Mouse (Mus musculus): Measurements from ENCODE around the gene Ctla4. TPM values are rescaled to one million over a fixed set of nuclear protein-coding genes. Genes with fewer than 3 reads are reported as not detected.

The Ctla4 gene
- total and polyA plus RNA-seq, 3 experiments, result not detected

DNA sequence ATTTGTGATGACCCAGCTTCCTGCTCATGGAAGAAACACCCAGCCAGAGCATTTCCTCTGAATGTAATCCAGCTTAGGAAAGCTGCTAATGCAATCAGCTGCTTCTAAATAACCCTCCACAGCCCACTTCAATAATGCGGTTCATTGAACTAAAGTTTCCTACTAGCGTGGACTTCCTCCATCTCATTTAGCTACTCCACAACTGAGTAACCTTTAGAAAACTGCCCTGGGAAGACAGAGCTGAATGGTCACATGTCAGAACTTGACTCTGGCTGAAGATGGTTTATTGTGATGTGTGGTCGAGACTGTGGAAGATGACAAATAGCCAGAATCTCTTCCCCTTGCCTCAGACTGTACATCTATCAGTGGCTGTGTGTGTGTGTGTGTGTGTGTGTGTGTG is 12.4 kb downstream of the Ctla4 start:
- TF ChIP-seq ELF1 (IDR thresholded peaks at IDR 0.05; ENCODE audit: low read depth, low read length) (no peak), ZMIZ1 (IDR thresholded peaks at IDR 0.05; ENCODE audit: low read depth, low read length) (no peak), TAL1 (IDR thresholded peaks at IDR 0.05; ENCODE audit: low read length) (no peak), ZKSCAN1 (IDR thresholded peaks at IDR 0.05; ENCODE audit: low read depth, low read length) (no peak), RCOR1 (IDR thresholded peaks at IDR 0.05; ENCODE audit: low read depth, low read length) (no peak), ZNF384 (IDR thresholded peaks at IDR 0.05; ENCODE audit: low read depth, low read length) (no peak), SMC3 (IDR thresholded peaks at IDR 0.05; ENCODE audit: low read depth, low read length) (no peak), ETS1 (IDR thresholded peaks at IDR 0.05; ENCODE audit: low read depth, low read length) (no peak), MEF2A (IDR thresholded peaks at IDR 0.05; ENCODE audit: extremely low read depth, insufficient replicate concordance, low read depth, low read length, poor library complexity, severe bottlenecking) (no peak), MAX (IDR thresholded peaks at IDR 0.05; ENCODE audit: low read length) (no peak), TCF12 (IDR thresholded peaks at IDR 0.05; ENCODE audit: low read depth, low read length) (no peak), EP300 (IDR thresholded peaks at IDR 0.05; ENCODE audit: low read depth in 1 of 2, low read length in 2 of 2) (no peak), NELFE (IDR thresholded peaks at IDR 0.05; ENCODE audit: low read depth, low read length) (no peak), CTCF (IDR thresholded peaks at IDR 0.05 in 2 of 3, conservative IDR thresholded peaks at IDR 0.05 in 1 of 3; ENCODE audit: control insufficient read depth in 1 of 3, insufficient read depth in 1 of 3, low read depth in 2 of 3, low read length in 3 of 3, poor library complexity in 1 of 3, severe bottlenecking in 1 of 3) (no peak), JUND (IDR thresholded peaks at IDR 0.05; ENCODE audit: low read depth, low read length) (no peak), KAT2A (conservative IDR thresholded peaks at IDR 0.05; ENCODE audit: low read depth, low read length) (no peak), SIN3A (IDR thresholded peaks at IDR 0.05; ENCODE audit: low read length) (no peak), POLR2A (IDR thresholded peaks at IDR 0.05; ENCODE audit: control insufficient read depth in 1 of 2, insufficient read depth in 1 of 2, low read depth in 1 of 2, low read length in 2 of 2, poor library complexity in 1 of 2) (no peak), CHD2 (IDR thresholded peaks at IDR 0.05; ENCODE audit: low read length) (no peak), HCFC1 (IDR thresholded peaks at IDR 0.05; ENCODE audit: low read depth, low read length) (no peak)

DNA sequence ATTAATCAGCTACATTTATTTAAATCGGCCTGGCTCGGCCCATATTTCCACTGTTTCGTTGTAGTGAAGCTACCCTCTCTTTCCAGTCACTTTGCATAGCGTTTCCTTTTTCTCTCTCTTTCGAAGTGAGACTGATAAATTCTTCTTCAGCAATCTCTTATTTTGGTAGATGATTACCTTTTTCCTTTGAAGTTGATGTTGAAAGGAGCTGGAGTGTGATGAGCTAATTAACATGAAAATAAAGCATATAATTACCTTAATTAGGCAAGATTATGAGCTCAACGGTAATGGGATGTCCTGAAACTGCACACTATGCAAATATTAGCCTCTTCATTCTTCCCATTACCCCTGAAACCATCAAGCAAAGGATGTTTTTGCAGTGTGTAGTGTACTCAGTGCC is 15.7 kb downstream of the Ctla4 start:
- Histone ChIP-seq H3K36me3 (ENCODE audit: control insufficient read depth in 1 of 2, insufficient read depth in 2 of 2, low read length in 2 of 2) (no peaks in the 10 kb centered on the region), H3K27me3 (ENCODE audit: control insufficient read depth in 1 of 2, insufficient read depth in 2 of 2, low read length in 2 of 2) (no peaks in the 10 kb centered on the region), H3K9ac (ENCODE audit: control insufficient read depth, low read depth, low read length, poor library complexity, severe bottlenecking) (no peak overlapping the region), H3K9me3 (replicated peaks; ENCODE audit: insufficient read depth, low read length) (no peaks in the 10 kb centered on the region), H3K27ac (ENCODE audit: control insufficient read depth, low read depth, low read length) (no peak overlapping the region), H3K79me2 (ENCODE audit: control insufficient read depth, insufficient read depth, low read length, poor library complexity) (no peaks in the 10 kb centered on the region), H3K4me3 (ENCODE audit: control insufficient read depth in 1 of 2, insufficient read depth in 1 of 2, low read depth in 2 of 2, low read length in 2 of 2) (no peak overlapping the region), H3K4me1 (ENCODE audit: control insufficient read depth in 1 of 2, insufficient read depth in 2 of 2, low read length in 2 of 2) (no peaks in the 10 kb centered on the region)
- DNase-seq (ENCODE audit: low read depth, low spot score), result no peak
- TF ChIP-seq CHD2 (IDR thresholded peaks at IDR 0.05; ENCODE audit: low read length) (no peak), POLR2AphosphoS2 (IDR thresholded peaks at IDR 0.05; ENCODE audit: low read length) (no peak), USF1 (IDR thresholded peaks at IDR 0.05; ENCODE audit: low read depth, low read length) (no peak), MAFK (IDR thresholded peaks at IDR 0.05; ENCODE audit: borderline replicate concordance, low read depth, low read length) (no peak), MYC (IDR thresholded peaks at IDR 0.05; ENCODE audit: low read depth, low read length) (no peak), MEF2A (IDR thresholded peaks at IDR 0.05; ENCODE audit: extremely low read depth, insufficient replicate concordance, low read depth, low read length, poor library complexity, severe bottlenecking) (no peak), ZC3H11A (IDR thresholded peaks at IDR 0.05; ENCODE audit: low read depth, low read length) (no peak), RAD21 (IDR thresholded peaks at IDR 0.05; ENCODE audit: low read depth, low read length) (no peak), MAX (IDR thresholded peaks at IDR 0.05; ENCODE audit: low read length) (no peak), POLR2A (IDR thresholded peaks at IDR 0.05; ENCODE audit: control insufficient read depth in 1 of 2, insufficient read depth in 1 of 2, low read depth in 1 of 2, low read length in 2 of 2, poor library complexity in 1 of 2) (no peak), GABPA (IDR thresholded peaks at IDR 0.05; ENCODE audit: low read depth, low read length) (no peak), ZMIZ1 (IDR thresholded peaks at IDR 0.05; ENCODE audit: low read depth, low read length) (no peak)

More for the DNA sequence above, 12.4 kb downstream of the Ctla4 start:
- H3K9me3 ChIP-seq (replicated peaks; ENCODE audit: insufficient read depth, low read length), result no peaks in the 10 kb centered on the region
- H3K9ac ChIP-seq (ENCODE audit: control insufficient read depth, low read depth, low read length, poor library complexity, severe bottlenecking), result no peak overlapping the region
- H3K79me2 ChIP-seq (ENCODE audit: control insufficient read depth, insufficient read depth, low read length, poor library complexity), result no peaks in the 10 kb centered on the region
- no peak overlapping the region for H3K4me3 ChIP-seq (ENCODE audit: control insufficient read depth in 1 of 2, insufficient read depth in 1 of 2, low read depth in 2 of 2, low read length in 2 of 2)
- H3K27me3 ChIP-seq (ENCODE audit: control insufficient read depth in 1 of 2, insufficient read depth in 2 of 2, low read length in 2 of 2), result no peaks in the 10 kb centered on the region
- H3K27ac ChIP-seq (ENCODE audit: control insufficient read depth, low read depth, low read length), result no peak overlapping the region
- H3K4me1 ChIP-seq (ENCODE audit: control insufficient read depth in 1 of 2, insufficient read depth in 2 of 2, low read length in 2 of 2), result no peaks in the 10 kb centered on the region
- DNase-seq (ENCODE audit: low read depth, low spot score), result no peak
- no peaks in the 10 kb centered on the region for H3K36me3 ChIP-seq (ENCODE audit: control insufficient read depth in 1 of 2, insufficient read depth in 2 of 2, low read length in 2 of 2)
